Mouse (Mus musculus) embryo, embryonic 11 days (tissue): ENCODE results near the gene T2.
"Not testable (repeated sequence)": the region's sequence is repeated elsewhere in the genome, so short reads cannot be mapped to it uniquely, and the experiment has no call there.

Experiments used
- DNase-seq: peaks from one replicate; pipeline ENCODE4 v3.0.0-alpha.2; 2015

T2 gene

DNA sequence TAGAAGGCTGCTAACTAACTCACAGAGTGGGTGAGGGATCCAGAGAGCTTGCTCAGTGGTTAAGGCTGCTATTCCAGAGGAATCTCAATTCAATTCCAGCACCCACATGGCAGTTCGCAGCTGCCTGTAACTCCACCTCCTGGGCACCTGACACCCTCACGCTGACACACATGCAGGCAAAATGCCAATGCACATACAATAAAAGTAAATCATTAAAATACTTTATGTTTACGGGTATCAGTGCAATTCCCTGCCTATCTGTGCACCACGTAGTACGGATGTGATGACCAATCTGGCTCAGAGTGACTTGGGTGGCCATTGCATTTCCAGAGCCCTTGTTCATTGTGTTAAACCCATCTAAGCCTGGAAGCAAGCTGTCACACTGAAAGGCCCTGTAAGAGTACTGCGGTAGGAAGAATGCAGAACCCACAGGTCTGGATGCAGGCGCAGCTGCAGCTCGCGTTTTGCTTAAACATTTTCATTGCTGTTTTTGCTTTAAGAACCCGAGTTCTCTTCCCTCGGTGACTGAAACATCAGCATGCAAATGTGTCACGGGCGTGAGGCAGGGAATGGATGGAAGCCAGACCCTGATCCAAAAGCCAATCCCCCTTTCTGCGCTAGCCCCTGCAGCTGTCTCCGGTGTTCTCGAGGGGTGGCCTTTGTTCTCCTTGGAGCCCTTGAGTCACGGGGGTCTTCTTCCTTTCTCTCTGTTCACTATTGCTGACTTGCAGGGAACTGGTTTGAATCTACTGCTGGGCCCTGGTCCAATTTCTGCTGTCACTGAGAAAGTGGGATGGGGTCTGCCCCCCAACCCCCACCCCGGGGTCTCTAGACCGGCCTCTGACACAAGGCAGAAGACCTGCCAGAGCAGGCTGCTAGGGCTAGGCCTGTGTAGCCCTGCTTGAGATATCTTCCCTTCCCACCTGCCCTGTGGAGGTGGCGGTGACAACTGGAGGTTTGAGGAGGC, 12.0 kb downstream of the T2 start:
- no peak for DNase-seq

DNA sequence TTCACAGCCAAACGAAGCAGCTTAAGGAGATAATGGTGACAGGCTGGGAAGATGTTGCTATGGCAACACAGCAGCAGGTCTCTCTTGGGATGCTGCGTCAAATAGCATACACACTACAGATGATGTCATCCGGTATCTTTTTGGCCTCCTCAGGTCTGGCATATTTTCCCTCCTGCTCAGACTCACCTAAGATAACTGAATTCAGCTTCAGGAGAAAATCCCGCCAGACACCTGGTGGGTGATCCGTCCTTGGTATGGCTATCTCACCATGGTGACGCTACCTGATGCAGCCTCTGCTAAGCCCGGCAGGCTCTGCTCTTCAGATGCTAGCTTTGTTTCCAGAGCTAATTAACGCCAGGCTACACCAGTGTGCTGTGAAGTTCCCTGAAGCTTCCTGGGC, 12.8 kb downstream of the T2 start:
- peak; percentile 59 for DNase-seq

DNA sequence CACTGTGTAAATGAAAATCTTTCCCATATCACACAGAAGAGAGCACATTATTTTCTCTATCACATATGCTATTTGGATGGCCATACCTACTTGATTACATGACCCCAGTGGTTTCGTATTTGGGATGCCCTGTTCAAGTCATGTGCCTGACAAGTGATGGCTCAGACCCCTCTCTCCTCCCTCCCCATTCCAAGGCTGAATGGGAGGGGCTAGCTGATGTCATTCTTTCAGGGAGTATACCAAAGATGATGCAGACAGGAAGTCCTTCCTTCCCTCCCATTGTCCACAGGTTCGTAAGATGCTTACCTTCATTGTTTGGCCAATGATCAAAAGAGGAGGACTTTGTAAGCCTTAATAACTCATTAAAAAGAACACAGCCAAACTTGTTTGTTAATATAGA, 13.4 kb downstream of the T2 start:
- DNase-seq = no peak

DNA sequence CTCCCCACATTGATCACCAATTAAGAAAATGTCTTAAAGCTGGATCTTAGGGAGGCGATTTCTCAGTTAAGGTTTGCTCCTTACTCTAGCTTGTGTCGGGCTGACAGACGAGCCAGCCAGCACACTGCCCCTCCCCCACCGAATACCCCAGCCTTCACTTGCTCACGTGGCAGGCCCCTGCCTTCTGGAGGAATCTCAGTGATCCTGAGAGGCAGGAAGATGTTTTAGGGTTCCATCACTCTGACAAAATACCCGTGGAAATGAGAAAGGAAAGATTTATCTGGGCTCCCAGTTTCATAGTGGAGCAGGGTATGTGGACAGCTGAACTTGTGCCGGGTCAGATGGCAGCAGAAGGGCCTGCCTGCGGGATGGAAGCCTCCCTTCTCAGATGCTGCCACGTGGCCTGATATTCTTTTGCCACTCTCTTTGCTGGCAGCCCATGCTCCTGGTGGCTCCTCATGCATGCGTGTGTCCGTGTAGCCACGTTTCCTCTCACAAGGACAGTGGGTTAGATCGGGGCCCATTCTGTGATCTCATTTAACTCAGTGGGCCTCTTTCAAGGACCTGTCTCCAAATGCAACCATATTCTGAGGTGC, 14.9 kb downstream of the T2 start:
- peak; percentile 78 for DNase-seq

DNA sequence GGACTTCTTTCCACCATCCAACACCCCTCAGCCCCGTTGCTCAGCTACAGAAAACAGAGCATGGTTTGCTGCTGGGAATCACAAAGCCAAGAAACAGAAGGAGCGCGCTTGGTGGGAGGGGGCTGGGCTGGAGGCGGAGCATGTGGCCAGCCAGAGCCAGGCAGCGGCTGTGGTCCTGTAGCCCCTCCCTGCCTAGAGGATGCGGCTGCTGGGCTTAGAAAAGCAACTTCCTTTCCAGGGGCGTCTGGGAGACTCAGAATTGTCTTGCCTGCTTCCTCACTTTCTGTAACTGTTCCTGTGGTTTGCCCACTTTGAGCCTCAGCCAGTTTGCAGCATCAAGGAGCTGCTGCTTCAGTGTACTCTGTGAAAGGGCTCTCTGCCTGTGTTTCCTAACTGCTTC, 16.0 kb downstream of the T2 start:
- DNase-seq = peak; percentile 93

DNA sequence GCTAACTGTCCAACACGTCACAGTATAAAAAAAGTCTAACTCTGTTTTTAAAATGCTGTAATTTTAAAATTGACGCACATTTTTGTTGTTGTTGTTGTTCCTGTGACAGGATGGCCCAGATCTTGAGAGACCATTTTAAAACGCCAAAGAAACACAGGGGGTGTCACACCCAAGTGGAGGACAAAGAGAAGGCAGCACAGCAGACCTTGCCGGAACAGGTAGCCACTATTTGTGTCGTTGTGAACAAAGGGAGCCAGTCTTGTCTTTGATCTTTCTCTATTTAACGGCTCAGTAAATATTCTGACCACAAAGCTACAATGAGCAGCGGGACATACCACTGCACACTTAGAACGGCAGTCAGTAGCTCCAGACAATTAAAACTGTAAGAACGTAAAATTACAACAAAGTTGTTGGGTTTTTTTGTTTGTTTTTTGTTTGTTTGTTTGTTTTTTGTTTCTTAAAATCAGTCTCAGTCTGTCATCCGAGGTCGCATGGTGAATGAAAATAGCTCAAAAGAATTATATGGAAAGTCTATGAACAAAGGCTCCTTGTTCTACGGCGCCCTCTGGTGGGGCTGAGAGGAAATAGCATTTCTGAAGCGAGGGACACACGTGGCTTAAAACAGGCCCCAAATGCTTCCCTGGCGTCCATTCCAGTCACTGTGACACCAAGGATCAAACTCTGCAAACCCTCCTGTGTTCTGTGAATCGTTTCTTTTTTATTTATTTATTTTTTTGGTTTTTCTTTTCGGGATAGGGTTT, 16.7 kb downstream of the T2 start:
- DNase-seq = peak; percentile 84

DNA sequence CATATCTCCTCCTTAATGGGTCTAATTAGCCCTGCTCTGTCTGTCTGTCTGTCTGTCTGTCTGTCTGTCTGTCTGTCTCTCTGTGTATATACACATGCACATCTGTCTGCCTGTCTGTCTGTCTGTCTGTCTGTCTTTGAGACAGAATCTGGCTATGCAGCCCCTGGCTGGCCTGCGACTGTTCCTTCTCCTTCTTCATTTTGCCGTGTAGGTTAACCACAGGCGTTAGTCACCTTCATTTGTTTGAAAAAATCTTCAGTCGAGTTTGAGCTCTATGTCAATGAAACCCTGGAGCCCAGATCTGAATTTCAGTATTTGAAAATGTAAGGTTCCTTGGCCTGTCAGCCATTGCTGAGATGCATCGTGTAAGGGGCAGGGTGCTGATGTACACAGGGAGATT, 21.5 kb downstream of the T2 start:
- no peak for DNase-seq

DNA sequence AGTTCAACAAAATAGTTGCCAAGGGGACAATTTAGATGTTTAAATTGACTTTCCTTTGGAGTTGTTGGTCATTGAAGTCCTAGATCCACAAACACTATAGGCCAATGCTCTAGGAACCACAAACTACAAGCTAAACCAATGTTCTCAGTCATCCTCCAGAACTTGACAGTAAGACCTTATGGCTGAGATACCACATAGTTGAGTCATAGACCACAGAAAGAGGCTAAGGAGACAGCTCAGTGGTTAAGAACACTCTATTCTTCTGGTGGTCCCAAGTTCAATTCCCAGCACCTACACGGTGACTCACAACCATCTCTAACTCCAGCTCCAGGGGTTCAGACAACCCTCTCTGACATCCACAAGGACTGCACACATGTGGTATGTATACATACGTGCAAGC, 29.6 kb downstream of the T2 start:
- DNase-seq = no peak

DNA sequence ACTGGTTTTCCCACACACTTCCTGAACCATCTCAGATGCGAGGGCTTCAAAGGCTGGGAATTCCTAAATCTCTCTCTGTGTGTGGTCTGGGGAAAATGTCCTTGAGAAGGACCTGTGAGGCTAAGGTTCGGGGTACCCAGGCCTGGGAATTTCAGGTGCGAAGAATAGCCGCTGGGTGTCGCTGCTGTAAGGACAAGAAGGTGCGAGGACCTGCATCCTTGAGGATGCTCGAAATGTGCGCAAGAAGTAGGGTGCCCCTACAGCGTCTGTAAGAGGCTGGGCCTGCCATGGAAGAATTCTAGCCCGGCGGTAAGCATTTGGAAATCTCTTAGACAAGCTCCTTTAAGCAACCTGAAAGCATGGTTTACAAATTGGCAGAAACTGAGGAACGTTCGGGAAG, 32.7 kb downstream of the T2 start:
- DNase-seq = peak; percentile 78

DNA sequence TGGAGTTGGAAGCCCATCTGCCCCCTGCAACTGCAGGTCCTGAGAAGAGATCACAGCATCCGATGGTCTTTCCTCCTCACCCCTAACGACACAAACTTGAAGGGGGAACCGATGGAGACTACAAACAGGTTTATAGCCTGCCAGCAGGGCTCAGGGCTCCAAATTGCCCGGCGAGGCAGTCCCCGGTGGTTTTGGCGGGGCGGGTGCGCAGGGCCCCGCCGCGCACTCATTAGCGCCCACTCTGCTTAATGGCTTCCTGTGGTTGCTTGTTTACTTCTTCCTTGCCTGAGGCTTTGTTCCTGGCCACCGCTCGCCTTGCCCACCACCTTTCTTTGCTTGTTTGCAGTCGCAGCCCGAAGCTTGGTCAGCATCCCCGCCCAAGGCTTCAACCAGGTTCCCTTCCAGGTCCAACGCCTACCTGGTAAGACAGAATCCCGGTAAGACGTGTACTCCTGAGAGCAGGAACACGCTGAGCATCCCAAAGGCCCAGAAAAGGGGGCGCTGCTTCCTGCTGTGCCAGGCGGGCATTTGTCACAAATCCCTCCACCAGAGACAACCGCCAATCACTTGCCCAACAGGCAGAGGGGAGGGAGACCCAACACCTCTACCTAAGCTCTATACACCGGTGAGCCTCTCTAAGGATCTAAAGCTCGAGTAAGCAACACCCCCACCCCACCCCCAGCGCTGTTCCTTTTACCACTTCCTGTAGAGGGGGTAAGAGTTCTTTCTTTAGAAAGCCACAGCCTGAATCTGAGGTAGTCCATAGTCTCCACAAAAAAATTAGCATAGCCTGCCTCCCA, 33.4 kb downstream of the T2 start:
- no peak for DNase-seq

DNA sequence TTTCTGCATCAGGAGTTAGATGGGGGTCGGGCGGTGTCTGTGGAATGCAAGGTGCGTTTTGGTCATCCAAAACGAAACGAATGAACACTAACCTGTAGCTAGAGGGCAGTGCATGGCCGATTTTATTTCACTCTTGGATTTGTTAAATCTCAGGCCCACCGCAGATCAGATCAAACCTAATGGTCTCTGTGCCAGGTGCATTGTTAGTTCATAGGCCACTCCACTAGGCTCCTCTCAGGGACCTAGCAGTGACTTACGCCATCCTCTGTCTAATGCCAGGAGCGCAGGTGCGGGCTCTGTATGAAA, 34.0 kb downstream of the T2 start:
- DNase-seq = no peak

DNA sequence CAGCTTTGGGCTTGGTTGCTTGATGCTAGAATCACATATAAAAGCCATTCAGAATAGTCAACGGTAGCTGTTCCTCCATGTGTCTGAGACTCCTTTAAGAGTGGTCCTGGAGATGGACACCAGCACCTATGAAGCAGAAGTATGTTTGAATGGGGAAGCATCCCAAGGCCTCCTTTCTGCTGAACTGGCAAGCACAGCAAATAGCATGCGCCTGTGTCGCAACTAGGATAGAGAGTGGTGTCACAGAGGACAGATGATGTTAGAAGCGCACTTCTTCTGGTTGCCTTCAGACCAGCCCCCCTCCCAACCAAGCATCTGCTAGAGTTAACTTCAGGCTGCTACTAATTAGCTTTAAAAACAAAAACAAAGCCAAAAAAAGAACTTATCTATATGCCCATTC, 34.7 kb downstream of the T2 start:
- DNase-seq = no peak

DNA sequence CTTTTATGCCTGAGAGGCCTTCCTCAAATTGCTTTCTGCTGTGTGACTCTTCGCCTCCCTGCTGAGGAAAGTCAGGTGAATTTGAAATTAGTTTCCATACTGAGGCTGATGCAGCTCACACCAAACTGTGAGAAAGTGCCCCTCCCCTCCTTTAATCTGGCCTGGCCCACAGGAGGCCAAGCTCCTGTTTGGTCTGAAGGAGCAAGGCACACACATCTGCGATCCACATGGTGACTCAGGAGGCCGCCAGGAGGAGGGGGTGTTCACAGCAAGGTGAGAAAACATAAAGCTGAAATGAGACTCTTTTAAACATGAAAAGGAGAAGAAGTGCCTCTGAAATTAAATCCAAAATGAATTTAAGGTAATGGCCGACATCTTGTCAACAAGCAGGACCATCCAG, 40.6 kb downstream of the T2 start:
- DNase-seq = peak; percentile 70

DNA sequence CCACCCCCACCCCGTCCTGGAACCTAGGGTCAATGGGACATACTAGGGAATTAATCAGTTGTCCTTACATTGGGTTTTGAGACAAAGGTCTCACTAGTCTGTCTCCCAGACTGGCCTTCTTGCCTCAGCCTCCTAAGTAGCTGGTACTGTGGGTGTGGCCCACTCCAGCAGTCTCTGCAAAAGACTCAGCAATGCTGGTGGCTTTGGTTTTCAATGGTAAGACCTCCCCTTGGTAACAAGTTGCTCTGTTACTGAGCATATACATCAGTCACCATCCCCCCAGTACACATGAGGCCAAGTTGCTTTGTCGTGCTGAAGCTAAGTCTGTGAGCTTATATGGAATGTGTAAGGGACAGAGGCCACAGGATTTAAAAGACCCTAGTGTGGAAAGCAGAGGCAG, 42.2 kb downstream of the T2 start:
- DNase-seq = no peak

DNA sequence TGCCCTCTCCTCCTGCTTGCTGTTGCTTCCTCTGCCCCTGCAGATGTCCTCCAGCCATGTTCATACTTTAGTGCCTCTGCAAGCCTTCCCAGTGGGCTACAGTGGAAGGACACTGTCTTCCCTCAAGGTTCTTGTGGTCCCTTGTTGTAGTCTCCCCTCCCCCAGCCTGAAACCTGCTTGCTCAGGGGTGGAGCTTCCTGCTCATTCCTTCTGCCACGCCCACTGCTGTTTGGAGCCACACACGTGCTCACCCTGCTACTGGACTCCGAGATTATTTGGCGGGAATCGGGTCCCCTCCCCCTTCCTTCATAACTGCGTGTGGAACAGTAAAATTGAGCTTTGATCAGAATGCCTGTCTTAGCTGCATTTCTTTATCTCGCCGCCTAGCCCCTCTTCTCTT, 48.1 kb downstream of the T2 start:
- DNase-seq = not testable (repeated sequence)

DNA sequence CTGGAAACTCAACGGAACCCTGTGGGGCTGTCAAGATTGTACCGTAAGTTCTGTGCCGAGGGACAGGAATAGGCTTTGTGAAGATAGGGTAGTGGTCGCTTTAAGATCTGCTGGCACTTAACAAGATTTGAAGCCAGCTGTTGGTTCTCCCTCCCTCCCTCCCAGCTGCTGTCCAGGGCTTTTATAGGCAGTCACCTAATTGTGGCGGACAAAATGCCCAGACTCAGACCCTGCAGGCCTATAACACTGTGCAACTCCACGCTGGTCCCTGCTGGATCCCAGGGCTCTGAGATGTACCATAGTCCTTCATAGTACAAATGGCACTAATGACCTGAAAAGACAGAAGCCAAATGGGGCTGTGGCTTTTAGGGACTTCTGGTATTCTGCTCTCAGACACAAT, 50.5 kb downstream of the T2 start:
- peak; percentile 43 for DNase-seq

DNA sequence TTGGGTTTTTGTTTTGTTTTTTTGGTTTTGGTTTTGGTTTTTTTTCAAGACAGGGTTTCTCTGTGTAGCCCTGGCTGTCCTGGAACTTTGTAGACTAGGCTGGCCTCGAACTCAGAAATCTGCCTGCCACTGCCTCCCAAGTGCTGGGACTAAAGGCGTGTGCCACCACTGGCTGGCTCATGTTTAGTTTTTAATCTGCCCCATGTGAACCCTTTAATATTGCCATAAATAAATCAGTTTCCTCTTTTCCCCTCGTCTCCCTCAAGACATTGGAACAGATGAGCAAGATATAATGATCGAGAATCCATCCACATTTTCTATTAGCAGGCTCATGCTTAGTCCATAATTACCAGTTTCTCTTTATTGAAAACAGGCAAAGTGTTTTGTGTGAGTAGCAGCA, 52.2 kb downstream of the T2 start:
- not testable (repeated sequence) for DNase-seq

DNA sequence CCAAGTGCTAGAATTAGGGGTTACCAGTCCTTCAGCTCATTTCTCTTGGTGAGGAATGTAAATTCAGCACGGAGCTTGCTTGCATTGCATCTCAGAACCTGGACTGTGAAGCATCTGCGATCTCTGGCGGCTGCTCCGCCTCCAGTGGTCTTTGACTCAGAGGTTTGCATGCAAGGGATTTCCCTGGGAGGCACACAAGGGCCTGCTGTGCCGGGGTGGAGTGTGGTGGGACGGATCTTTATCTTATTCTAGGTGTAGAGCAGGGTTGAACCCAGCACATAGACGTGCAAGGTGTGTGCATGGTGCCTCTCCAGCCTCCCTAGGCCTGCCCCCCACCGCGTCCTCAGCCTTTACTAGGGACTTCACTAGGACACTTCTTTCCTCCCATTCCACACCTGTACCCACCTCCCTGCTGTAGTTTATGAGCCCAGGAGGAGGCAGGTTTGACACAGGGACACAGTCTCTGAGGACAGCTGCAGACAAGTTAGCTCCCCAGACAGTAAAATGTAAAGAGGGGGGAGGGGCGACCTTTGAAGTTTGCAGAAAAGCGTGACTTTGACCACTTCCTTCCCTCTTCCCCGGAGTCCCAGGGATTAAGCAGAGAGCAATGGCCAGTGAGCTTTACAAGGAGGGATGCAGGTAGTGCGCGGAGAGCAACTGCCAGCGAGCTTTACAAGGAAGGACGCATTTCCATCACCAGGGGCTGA, 53.0 kb downstream of the T2 start:
- no peak for DNase-seq

DNA sequence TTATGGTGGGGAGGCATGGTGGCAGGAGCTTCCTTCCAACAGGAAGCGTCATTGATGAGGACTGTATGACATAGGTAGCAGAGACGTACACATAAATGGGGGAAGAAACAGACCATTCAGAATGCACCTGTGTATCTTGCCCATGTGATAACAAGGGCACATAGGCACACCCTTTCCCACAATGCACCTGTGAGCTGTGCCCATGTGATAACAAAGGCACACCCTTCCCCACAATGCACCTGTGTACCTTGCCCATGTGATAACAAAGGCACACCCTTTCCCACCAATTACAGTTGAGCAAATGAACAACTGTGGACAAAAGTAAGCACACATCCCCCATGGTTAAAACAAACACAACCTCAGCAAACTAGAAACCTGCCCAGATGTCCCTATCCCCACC, 54.5 kb downstream of the T2 start:
- no peak for DNase-seq

DNA sequence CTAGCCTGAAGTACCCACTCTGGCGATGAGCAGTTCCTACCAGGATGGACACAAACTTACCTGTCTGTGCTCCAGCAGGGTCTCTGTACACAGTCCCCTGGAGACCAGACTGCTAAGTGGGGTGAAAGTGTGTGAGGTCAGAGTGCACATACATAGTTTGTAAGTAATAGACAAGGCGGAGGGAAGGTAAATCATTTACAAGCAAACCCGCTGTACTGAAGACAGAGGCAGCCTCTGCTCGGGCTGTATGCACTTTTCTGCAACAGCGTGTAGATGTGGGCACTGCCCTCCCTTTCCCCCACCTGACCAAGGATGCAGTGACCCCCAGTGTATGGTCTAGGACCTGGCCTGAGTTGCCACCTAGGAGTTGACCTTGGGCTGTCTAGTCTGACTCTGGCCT, 57.9 kb downstream of the T2 start:
- no peak for DNase-seq

DNA sequence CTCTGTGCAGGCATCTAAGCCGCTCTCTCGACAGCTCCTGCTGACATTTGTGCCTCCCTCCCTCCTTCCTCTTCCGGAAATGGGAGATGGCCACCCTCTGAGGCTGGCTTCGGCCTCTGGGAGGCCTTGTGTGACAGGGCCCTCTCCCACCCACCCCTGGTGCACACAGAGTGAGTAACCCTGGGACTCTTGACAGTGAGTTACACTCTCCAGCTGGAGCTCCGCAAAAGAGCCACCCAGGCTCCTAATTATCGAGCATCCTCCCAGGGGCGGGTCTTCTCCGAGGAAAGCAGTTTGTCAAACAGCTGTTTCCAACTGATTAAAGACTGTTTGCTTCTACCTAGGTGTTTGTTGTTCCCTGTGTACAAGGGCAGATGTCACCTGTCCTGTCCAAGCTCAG, 59.7 kb downstream of the T2 start:
- DNase-seq = peak; percentile 42

DNA sequence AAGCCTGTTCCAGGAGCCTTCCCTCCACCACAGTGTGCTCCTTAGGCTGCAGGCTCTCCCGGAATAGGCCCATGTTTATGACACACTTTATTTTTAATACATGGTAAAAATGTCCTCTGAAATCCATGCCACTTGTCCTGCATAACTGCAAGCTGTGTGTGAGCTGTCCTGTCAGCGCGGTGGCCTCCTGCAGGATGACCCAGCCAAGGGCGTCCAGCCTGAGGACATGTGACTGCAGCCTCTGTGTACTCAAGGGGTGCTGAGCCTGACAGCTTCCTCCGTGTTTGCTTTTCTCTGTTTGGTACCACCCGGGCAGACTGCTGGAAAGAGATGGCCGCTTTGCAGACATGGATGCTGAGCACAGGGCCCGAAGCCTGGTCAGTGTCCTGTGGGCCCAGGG, 61.1 kb downstream of the T2 start:
- no peak for DNase-seq

DNA sequence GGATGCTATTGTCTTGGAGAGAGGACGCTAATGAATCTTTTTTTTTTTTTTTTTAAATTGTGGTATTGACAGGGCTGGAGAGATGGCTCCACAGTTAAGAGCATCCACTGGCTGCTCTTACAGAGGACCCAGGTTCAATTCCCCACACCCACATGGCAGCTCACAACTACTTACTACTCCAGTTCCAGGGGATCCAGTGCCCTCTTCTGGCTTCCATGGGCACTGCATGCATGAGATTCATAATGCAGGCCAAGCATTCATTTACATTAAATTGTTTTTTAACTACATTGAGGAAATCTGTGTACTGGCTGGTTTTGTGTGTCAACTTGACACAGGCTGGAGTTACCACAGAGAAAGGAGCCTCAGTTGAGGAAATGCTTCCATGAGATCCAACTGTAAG, 64.9 kb downstream of the T2 start:
- DNase-seq = no peak
